Mouse (Mus musculus): Measurements from ENCODE around the gene Spx.

The Spx gene

DNA sequence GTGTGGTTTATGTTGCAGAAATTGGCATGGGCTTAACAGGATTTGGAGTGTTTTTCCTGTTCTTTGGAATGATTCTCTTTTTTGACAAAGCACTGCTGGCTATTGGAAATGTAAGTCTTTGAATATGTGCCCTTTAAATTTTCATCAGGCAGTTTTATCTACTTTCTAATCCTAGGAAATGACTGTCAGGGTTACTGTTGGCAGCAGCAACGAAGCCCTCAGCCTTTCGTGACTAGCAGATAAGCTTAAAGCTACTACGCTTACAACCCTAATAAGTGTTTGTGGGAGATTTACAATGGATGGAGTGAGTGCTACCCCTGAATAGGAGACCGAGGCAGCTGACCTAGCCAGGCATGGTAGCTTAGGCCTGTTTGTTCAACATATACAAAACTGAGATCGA, 20.9 kb upstream of the Spx start:
- TF ChIP-seq GATA4 (IDR thresholded peaks at IDR 0.05; ENCODE audit: insufficient replicate concordance, low read length), result no peak

DNA sequence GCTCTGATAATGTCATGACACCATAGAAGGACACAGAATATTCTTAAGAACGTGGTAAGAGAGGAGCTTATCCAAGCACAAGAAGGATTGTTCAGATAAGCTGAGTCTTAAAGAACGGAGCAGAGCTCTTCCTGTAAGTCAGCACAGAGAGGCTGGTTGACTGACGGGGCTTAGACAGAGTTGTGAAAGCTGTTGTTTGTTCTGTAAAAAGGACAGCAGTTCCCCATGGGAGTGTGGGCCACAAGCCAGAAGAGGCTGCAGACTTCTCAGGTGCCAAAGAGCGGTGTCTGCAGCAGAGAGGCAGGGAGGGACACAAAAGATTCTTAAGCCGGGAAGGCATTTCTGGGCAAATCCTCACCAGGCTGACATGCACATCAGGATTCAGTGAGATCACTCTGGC, 18.6 kb upstream of the Spx start:
- TF ChIP-seq GATA4 (IDR thresholded peaks at IDR 0.05; ENCODE audit: insufficient replicate concordance, low read length), result no peak

DNA sequence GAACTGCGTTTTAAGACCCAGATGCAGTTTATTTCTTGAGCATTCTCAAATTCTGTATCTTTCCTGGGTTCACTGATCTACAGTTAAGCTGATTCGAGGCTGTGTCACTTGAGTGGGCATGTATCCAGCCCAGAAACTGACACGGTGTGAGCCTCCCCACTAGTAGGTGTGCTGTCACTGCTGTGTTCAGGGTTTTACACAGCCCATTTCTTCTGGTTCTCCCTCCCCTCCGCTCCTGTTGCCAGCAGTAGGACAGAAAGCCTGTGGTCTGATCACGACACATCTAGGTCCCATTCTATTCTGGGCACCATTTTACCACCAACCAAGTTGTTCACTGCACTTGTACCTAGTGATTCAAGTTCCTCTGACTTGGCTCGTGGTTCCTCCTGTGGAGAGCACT, 17.5 kb upstream of the Spx start:
- no peak for TF ChIP-seq GATA4 (IDR thresholded peaks at IDR 0.05; ENCODE audit: insufficient replicate concordance, low read length)

DNA sequence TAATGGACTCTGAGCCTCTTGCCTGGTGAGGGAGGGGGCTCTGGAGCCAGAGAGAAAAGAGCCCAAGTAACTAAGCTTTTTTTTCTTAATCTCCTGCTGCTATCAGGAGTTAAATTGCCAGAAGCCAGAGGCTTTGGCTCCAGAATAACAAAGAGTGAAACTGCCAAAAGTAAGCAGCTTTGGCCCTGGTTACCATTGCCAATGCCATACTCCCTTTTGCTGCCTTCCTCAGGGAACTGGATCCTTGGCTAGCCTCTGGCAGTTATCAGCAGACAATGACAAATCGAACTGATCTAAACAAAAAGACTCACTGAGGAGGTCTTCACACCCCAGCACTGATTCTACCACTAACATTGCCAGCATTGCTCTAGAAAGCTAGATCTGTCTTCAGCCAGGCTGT, 2.1 kb upstream of the Spx start:
- TF ChIP-seq GATA4 (IDR thresholded peaks at IDR 0.05; ENCODE audit: insufficient replicate concordance, low read length), result no peak

DNA sequence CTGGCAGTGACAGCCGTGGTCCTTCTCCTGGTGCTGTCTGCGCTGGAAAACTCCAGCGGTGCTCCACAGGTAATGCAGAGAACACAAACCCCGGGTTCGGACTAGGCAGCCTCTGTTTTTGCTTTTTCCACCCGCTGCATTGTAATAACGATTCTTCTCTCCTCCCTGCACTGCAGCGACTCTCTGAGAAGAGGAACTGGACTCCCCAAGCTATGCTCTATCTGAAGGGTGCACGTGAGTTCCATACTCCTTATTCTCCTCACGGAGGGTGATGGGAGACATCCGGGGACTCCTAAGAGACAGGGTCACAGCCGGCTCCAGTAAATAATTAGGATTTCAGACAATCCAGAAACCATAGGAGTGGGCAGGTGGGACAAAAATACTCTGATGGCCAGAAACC, 604 bp downstream of the Spx start:
- no peak for TF ChIP-seq GATA4 (IDR thresholded peaks at IDR 0.05; ENCODE audit: insufficient replicate concordance, low read length)

DNA sequence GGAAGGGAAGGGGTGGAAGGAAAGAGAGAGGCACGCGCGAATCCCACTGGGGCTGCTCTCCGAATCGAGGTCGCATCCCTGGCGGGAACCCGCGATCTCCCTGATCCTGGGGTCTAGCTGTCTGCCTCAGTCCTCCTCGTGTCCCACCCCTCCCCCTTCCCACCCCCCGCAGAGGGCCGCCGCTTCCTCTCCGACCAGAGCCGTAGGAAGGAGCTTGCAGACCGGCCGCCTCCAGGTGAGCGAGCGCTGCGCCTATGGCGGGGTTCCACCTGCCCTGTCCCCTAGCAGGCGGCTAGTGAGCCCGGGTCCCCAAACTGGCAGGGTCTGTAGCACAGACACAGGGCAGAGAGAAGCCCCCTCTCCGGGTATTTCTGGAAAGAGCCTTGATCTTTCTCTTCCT, 1.4 kb downstream of the Spx start:
- no peak for TF ChIP-seq GATA4 (IDR thresholded peaks at IDR 0.05; ENCODE audit: insufficient replicate concordance, low read length)

DNA sequence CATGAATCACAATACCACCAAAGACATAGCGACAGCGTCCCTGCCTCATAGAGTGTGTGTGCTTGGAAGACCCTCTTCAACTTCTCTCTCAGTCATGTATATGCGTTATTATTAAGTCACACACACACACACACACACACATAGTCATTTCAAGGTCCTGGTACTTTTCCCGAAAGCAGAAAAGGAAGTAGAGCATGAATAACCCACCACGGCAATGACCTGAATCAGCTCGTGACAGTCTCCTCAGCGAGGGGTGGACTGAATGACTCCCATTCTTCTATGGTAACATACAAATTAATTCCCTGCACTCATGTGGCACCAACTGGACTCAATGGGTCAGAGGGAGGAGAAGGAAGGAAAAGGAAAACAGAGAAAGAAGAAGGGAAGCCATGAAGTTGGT, 11.7 kb downstream of the Spx start:
- no peak for TF ChIP-seq GATA4 (IDR thresholded peaks at IDR 0.05; ENCODE audit: insufficient replicate concordance, low read length)

DNA sequence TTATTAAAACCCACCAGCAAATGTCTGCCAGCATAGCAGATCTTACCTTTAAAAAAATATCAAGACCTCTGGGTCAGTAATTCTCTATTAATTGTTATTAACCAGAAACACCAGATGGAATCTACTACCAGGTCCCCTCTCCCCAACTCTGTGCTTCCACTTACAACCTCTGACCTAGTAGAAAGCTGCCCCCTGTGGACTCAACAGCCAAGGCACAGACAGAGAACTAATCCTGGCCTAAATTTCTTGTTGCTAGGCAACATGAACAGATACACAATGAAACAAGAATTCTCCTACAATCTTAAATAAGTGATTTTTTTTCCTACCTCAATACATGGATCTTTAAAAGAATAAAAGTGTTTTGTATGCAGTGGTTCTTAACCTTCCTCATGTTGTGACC, 15.8 kb downstream of the Spx start:
- no peak for TF ChIP-seq GATA4 (IDR thresholded peaks at IDR 0.05; ENCODE audit: insufficient replicate concordance, low read length)

DNA sequence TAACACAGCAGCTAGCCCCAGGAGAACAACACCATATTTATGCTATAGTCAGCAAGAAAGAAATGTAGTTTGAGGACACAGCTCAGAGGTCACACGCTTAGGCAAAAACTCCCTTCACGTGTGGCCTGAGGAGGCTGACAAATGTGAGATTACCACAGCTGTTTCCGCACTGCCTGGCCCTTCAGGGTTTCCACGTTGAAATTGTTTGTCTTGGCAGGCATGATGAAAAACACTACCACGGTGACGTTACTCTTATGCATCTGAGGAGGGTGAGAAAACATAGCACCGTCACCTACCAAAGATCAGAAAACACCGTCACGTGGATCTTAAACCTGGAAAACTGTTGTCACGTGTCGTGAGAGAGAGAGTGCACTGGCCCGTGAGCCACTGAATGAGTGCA, 38.1 kb downstream of the Spx start:
- TF ChIP-seq GATA4 (IDR thresholded peaks at IDR 0.05; ENCODE audit: insufficient replicate concordance, low read length), result no peak

DNA sequence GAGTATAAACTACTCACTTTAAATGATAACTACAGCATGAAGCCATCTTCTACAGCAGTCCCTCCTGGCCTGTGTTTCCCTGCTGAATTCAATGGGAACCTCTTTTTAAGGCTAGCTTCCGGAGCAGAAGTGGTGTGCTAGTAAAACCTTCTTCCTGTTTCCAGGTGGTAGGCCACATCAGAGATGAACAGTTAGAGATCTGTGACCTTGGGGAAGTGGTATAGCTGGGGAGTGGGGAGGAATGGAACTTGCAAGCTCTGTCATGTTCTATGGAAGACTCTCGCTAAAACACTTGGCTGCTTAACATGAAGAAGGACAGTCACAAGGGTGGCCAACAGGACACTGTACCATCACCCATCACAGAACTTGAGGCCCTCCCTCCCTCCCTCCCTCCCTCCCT, 40.1 kb downstream of the Spx start:
- TF ChIP-seq GATA4 (IDR thresholded peaks at IDR 0.05; ENCODE audit: insufficient replicate concordance, low read length), result no peak

DNA sequence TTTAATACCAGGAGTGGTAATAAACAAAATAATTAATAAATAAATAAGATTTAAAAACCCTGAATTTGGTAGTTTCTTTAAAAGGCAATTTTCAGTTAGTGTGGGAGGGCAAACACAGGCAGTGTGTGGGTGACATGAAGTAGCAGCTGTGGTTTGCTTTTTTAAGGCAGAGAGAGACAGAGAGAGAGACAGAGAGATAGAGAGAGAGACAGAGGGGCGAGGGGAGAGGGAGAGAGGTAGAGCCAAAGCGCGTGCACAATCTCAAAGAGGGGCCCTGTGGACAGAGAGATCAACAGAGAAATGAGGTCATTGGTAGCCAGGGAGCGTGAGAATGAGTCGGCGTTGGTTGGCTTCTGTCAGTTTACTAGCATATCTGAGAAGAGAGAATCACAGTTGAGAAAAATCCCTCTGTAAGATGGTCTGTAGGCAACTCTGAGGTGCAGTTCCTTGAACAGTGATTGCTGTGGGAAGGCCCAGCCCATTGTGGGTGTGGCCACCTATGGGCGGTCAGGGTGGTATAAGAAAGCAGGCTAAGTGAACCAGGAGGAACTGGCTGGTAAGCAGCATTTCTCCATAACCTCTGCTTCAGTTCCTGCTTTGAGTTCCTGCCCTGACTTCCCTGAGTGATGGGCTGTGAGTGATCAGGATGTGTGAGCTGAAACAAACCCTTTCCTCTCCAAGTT, 42.2 kb downstream of the Spx start:
- TF ChIP-seq GATA4 (IDR thresholded peaks at IDR 0.05; ENCODE audit: insufficient replicate concordance, low read length), result no peak

DNA sequence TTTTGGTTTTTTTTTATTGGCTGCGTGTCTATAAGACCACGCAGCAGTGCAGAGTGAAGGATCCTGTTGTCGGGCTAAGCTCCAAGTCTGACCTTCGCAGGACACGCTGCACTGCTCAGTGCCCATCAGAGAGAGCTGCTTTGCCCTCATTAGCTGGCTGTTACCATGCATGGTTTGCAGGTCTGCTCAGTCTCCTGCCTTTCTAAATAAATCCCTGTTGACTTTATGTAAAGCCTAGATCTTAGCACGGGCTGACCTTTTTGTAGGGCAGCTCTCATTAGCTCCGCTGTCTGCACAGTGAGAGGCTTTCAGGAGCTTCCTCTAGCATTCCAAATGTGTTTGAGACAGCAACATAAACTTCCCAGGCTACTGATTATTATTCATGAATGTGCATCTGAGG, 44.8 kb downstream of the Spx start:
- no peak for TF ChIP-seq GATA4 (IDR thresholded peaks at IDR 0.05; ENCODE audit: insufficient replicate concordance, low read length)

DNA sequence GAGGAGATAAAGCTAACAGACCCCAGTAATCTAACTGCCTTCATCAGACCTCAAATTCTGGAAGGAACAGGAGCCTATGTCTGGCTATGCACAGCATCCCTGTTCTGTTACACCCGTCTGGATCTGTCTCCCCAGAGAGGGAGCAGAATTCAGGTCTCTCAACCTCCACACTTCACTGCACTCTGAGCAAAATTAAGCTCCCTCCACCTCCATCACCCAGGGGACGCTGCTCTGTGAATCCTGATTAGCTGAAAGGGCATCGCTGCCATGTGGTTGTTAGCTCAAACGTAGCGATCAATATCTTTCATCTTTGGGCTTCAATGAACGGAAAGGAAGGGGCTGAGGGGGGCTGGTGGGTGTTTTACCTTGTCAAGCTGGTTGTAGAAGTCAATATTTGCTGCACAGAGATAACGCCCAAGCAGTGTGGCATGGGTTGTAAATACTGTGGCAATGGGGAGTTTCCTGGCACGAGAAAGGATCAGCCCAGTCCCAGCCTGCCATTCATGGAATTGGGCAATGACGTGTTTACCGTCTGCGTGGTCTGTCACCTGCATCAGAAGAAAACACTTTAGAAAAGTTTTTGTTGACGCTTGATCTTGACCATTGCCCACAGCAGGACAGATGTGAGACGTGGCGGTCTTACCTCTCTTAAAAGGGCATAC, 45.9 kb downstream of the Spx start:
- TF ChIP-seq GATA4 (IDR thresholded peaks at IDR 0.05; ENCODE audit: insufficient replicate concordance, low read length), result peak; percentile 76; the same call in 1 of the 2 replicates

DNA sequence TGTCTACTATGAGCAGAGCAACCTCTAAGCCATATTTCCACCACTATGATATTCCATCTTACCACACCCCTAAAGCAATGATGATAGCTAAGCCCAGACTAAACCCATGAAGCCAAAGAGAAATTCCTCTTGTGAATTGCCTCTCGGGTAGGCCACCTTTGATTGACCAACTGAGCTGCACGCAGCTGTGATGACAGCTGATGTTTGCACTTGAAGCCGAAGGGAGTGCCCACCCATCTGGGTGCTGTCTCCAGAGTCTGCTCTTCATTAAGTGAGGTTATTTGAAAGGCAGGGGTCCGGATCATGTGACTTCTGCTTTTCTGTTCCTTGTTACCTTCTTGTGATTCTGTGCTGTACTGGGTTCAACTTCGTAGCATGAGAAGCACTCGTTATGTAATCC, 49.0 kb downstream of the Spx start:
- no peak for TF ChIP-seq GATA4 (IDR thresholded peaks at IDR 0.05; ENCODE audit: insufficient replicate concordance, low read length)
